In the genomic region with DNA sequence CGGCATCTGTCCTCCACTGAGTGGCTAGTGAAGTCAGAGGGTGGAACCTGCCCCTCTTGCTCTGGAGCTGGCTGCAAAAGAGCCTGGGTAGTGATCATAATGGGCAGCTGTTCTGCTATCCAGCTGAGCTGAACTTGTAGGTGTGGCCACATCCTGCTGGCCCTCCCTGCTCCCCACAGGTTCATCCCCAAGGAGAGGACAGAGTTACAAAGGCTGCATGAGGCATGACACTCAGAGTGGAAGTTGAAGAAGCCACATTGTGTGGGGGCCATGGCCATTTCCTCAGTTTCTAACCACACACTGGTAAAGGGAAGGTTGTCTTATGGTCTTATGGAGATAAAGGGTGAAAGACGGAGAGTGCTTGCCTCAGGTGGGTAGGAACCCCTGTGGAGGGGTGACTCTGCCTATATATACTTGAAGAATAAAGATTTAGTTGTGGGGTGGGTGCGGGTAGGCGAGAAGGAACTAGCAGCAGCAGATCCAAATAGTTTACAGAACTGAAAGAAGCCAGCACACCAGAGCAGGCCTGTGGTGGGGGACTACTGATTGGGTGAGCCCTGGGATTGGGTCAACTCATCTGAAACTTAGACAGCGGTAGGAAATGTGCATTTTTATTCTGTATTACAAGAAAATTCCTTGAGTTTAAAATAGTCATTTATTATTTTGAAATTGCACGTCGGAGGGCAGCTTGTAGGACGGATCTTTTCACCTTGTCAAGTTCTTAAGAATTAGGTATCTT, we compare ENCODE assay signal across 11 mouse cellular contexts. TPM values are rescaled to one million over a fixed set of nuclear protein-coding genes. Genes with fewer than 3 reads are reported as not detected.
DNase-seq lines count a peak whose midpoint lies in the region; ATAC-seq and TF ChIP-seq lines count a peak whose summit lies in the region.
"Had no signal": no experiment of that assay in that cellular context is flagged by ENCODE, and none has a peak within 500 bp of the region (broad histone marks: within the 10 kb centered on the region; RNA-seq: fewer than 3 reads in every experiment).

No protein-coding gene starts in this region.

- H3K36me3 ChIP-seq in kidney, embryonic 14.5 days (ENCODE audit: control insufficient read depth, insufficient read depth, low read length): peaks cover 11% of the 10 kb centered on the region
- H3K36me3 ChIP-seq in CH12.LX (replicated peaks in 1 of 2; ENCODE audit: control insufficient read depth in 1 of 2, insufficient read depth in 1 of 2, low read length in 1 of 2): peaks cover 10 to 35% of the 10 kb centered on the region in 2 experiments

- no peak overlapping the region for H3K27ac ChIP-seq in kidney, embryonic 14.5 days (ENCODE audit: low read depth, low read length)
- peak overlapping the region; percentile 88 for H3K27ac ChIP-seq in CH12.LX (ENCODE audit: insufficient read depth, low read depth)
- H3K27ac ChIP-seq: embryonic facial prominence, embryonic 12.5 days had no signal

- TF ChIP-seq CTCF in CH12.LX (conservative IDR thresholded peaks at IDR 0.05 in 1 of 2, IDR thresholded peaks at IDR 0.05 in 1 of 2; ENCODE audit: low read depth in 2 of 2, low read length in 2 of 2): no peak

- H3K4me2 ChIP-seq in kidney, embryonic 14.5 days (replicated peaks; ENCODE audit: low read depth, low read length): no peak overlapping the region
- H3K4me2 ChIP-seq in CH12.LX (ENCODE audit: insufficient read depth, low read depth, poor library complexity, severe bottlenecking): peak overlapping the region; percentile 78
- H3K4me2 ChIP-seq: embryonic facial prominence, embryonic 12.5 days had no signal

- no peak for TF ChIP-seq POLR2A in CH12.LX (IDR thresholded peaks at IDR 0.05; ENCODE audit: low read depth, low read length)

- in situ Hi-C loops in CH12.LX (cut with MboI; ENCODE audit: low pct_ligation_motif_present, low pct_unique_long_range_greater_than_20kb, low sequenced_read_pairs): no loop called here

- peak; percentile 55 for TF ChIP-seq EP300 in CH12.LX (IDR thresholded peaks at IDR 0.05; ENCODE audit: low read length)

- 0 out of 2 replicates have a peak, but pooled peaks cover 5% of the 10 kb centered on the region for H3K4me1 ChIP-seq in kidney, embryonic 14.5 days (ENCODE audit: control insufficient read depth, insufficient read depth, low read length)
- peaks cover 16 to 78% of the 10 kb centered on the region in 2 experiments for H3K4me1 ChIP-seq in CH12.LX (ENCODE audit: control insufficient read depth in 1 of 2, insufficient read depth in 2 of 2)

- 85% methylated on average over 8 of the region's 8 CpGs for WGBS in kidney, embryonic 14.5 days

- TF ChIP-seq RAD21 in CH12.LX (IDR thresholded peaks at IDR 0.05; ENCODE audit: low read depth, low read length): no peak

- ATAC-seq in kidney, embryonic 14.5 days (ENCODE audit: low FRiP score, low TSS enrichment): no peak
- ATAC-seq in hematopoietic stem cell, adult 5-6 weeks (replicated peaks in 1 of 2; ENCODE audit: insufficient read depth in 1 of 2, low FRiP score in 2 of 2, low TSS enrichment in 1 of 2, low read depth in 1 of 2, poor library complexity in 2 of 2, severe bottlenecking in 2 of 2): peak; percentile 54 to 61
- ATAC-seq in megakaryocyte-erythroid progenitor cell, adult 5-6 weeks (replicated peaks; ENCODE audit: low FRiP score, low TSS enrichment, poor library complexity, severe bottlenecking): 0 out of 2 replicates have a peak, but pooled peaks have one; percentile 32
- ATAC-seq: activated CD4-positive, CD25-positive, alpha-beta regulatory T cell, adult 4 months had no signal

- H3K79me2 ChIP-seq in CH12.LX (replicated peaks; ENCODE audit: control insufficient read depth, extremely low read depth, insufficient read depth, poor library complexity, severe bottlenecking): peaks cover 12% of the 10 kb centered on the region; the same call in 1 of the 2 replicates

- peak; percentile 4 to 16 for DNase-seq in kidney, postnatal 4 days
- DNase-seq in CH12.LX (ENCODE audit: extremely low read depth): peak; percentile 79
- no peak for DNase-seq in retina, postnatal 1 day
- no peak for DNase-seq in urinary bladder, adult 18-20 months (ENCODE audit: low spot score in 2 of 2)
- no peak for DNase-seq in cerebellum, adult 8-10 months

- H3K27me3 ChIP-seq in kidney, embryonic 14.5 days (ENCODE audit: control insufficient read depth, insufficient read depth, low read length): no peaks in the 10 kb centered on the region
- no peaks in the 10 kb centered on the region for H3K27me3 ChIP-seq in CH12.LX (replicated peaks)
- H3K27me3 ChIP-seq: embryonic facial prominence, embryonic 12.5 days had no signal

- H3K9ac ChIP-seq in kidney, embryonic 14.5 days (ENCODE audit: low read depth, low read length): no peak overlapping the region
- peak overlapping the region; percentile 61 for H3K9ac ChIP-seq in CH12.LX (ENCODE audit: insufficient read depth, low read depth)
- H3K9ac ChIP-seq: embryonic facial prominence, embryonic 12.5 days had no signal

- H3K4me3 ChIP-seq in kidney, embryonic 14.5 days (ENCODE audit: low read length): no peak overlapping the region
- peak overlapping the region in 1 of 3 experiments; percentile 30 for H3K4me3 ChIP-seq in CH12.LX (replicated peaks in 1 of 3; ENCODE audit: low read depth in 2 of 3, low read length in 2 of 3, poor library complexity in 1 of 3)
- H3K4me3 ChIP-seq: embryonic facial prominence, embryonic 12.5 days had no signal

- dilution Hi-C loops in CH12.LX (cut with MboI; ENCODE audit: extremely low pct_ligation_motif_present, extremely low pct_unique_long_range_greater_than_20kb, low sequenced_read_pairs): no loop called here

- no peaks in the 10 kb centered on the region for H3K9me3 ChIP-seq in kidney, embryonic 14.5 days (ENCODE audit: control insufficient read depth, low read length)
- H3K9me3 ChIP-seq in CH12.LX (replicated peaks; ENCODE audit: low read length): peaks cover 3% of the 10 kb centered on the region
- H3K9me3 ChIP-seq: embryonic facial prominence, embryonic 12.5 days had no signal

TF ChIP-seq in CH12.LX, 34 proteins besides CTCF, POLR2A, EP300 and RAD21 (continues in another document):
- TF ChIP-seq CHD2 (IDR thresholded peaks at IDR 0.05; ENCODE audit: low read length): no peak; the same call in 1 of the 2 replicates
- TF ChIP-seq USF1 (IDR thresholded peaks at IDR 0.05; ENCODE audit: low read depth, low read length): no peak
- TF ChIP-seq POLR2AphosphoS2 (IDR thresholded peaks at IDR 0.05; ENCODE audit: low read depth, low read length): no peak
- TF ChIP-seq ETS1 (conservative IDR thresholded peaks at IDR 0.05; ENCODE audit: low read depth, low read length): no peak; the same call in 1 of the 2 replicates
- no peak for TF ChIP-seq BHLHE40 (IDR thresholded peaks at IDR 0.05; ENCODE audit: low read depth, low read length)
- TF ChIP-seq SIN3A (IDR thresholded peaks at IDR 0.05; ENCODE audit: low read length): peak; percentile 33
- TF ChIP-seq UBTF (IDR thresholded peaks at IDR 0.05; ENCODE audit: low read depth, low read length): no peak
- TF ChIP-seq MYC (IDR thresholded peaks at IDR 0.05; ENCODE audit: low read depth, low read length): no peak; the same call in 1 of the 2 replicates
- TF ChIP-seq MXI1 (IDR thresholded peaks at IDR 0.05; ENCODE audit: low read depth, low read length): no peak; the same call in 1 of the 2 replicates
- no peak for TF ChIP-seq TCF12 (IDR thresholded peaks at IDR 0.05; ENCODE audit: low read depth, low read length)
- TF ChIP-seq KAT2A (IDR thresholded peaks at IDR 0.05; ENCODE audit: insufficient replicate concordance, low read length): no peak
- peak; percentile 33; the same call in 1 of the 2 replicates for TF ChIP-seq MEF2A (IDR thresholded peaks at IDR 0.05; ENCODE audit: borderline replicate concordance, low read depth, low read length)
- no peak for TF ChIP-seq MAZ (IDR thresholded peaks at IDR 0.05; ENCODE audit: low read depth, low read length)
- no peak for TF ChIP-seq USF2 (conservative IDR thresholded peaks at IDR 0.05; ENCODE audit: low read depth, low read length)
- TF ChIP-seq CHD1 (IDR thresholded peaks at IDR 0.05; ENCODE audit: low read depth, low read length): no peak; the same call in 1 of the 2 replicates

RNA-seq across cellular contexts. Expression of a gene that starts 16.2 kb away (rescaled TPM):
- 2.7 and 3.3 TPM in 2 replicates for polyA plus RNA-seq in kidney, embryonic 14.5 days (2014; fragmentation: Nextera tagmentation; extraction: Ambion mirVana)
- total RNA-seq in CH12.LX (2012; rRNA removed) (0.38 TPM in 1 of 2 replicates, not detected in the other), CH12.LX (2014; rRNA removed) (not detected in 2 replicates)
- 0.50 TPM in 1 of 2 replicates, not detected in the other for polyA plus RNA-seq in CH12.LX (2012; ENCODE audit: insufficient read length, low read depth)
- total RNA-seq in hematopoietic stem cell, adult 5-6 weeks (2017): 3.9 and 5.7 TPM in 2 replicates
- total RNA-seq in megakaryocyte-erythroid progenitor cell, adult 5-6 weeks (2014; fragmentation: Nextera tagmentation): 8.7 and 12.8 TPM in 2 replicates
- total RNA-seq in megakaryocyte-erythroid progenitor cell, adult 5-6 weeks (2017): not detected in 2 replicates
- polyA plus RNA-seq: testis, adult 2 months had no signal

RNA-seq across cellular contexts. Expression of a gene that starts 18.6 kb away (rescaled TPM):
- 36.4 and 61.6 TPM in 2 replicates for polyA plus RNA-seq in kidney, embryonic 14.5 days (2014; fragmentation: Nextera tagmentation; extraction: Ambion mirVana)
- total RNA-seq in CH12.LX (2012; rRNA removed): 27.1 and 27.6 TPM in 2 replicates
- 21.0 and 22.6 TPM in 2 replicates for total RNA-seq in CH12.LX (2014; rRNA removed)
- 59.8 and 69.5 TPM in 2 replicates for polyA plus RNA-seq in CH12.LX (2012; ENCODE audit: insufficient read length, low read depth)
- total RNA-seq in hematopoietic stem cell, adult 5-6 weeks (2017): 79.5 and 163 TPM in 2 replicates
- total RNA-seq in megakaryocyte-erythroid progenitor cell, adult 5-6 weeks (2014; fragmentation: Nextera tagmentation): 93.9 and 100 TPM in 2 replicates
- 54.0 and 87.6 TPM in 2 replicates for total RNA-seq in megakaryocyte-erythroid progenitor cell, adult 5-6 weeks (2017)

RNA-seq across cellular contexts. Expression of a gene that starts 19.7 kb away (rescaled TPM):
- 0.69 and 1.3 TPM in 2 replicates for polyA plus RNA-seq in kidney, embryonic 14.5 days (2014; fragmentation: Nextera tagmentation; extraction: Ambion mirVana)
- not detected in 2 replicates for total RNA-seq in CH12.LX (2012; rRNA removed)
- not detected in 2 replicates for total RNA-seq in CH12.LX (2014; rRNA removed)
- polyA plus RNA-seq in CH12.LX (2012; ENCODE audit: insufficient read length, low read depth): 0.11 and 0.44 TPM in 2 replicates
- total RNA-seq in hematopoietic stem cell, adult 5-6 weeks (2017): 0.81 TPM in 1 of 2 replicates, not detected in the other
- 1.9 and 3.7 TPM in 2 replicates for total RNA-seq in megakaryocyte-erythroid progenitor cell, adult 5-6 weeks (2014; fragmentation: Nextera tagmentation)
- 1.2 TPM in 1 of 2 replicates, not detected in the other for total RNA-seq in megakaryocyte-erythroid progenitor cell, adult 5-6 weeks (2017)
- polyA plus RNA-seq: activated CD4-positive, CD25-positive, alpha-beta regulatory T cell, adult 4 months had no signal

RNA-seq across cellular contexts. Expression of a gene that starts 59.4 kb away (rescaled TPM):
- polyA plus RNA-seq in kidney, embryonic 14.5 days (2014; fragmentation: Nextera tagmentation; extraction: Ambion mirVana): 31.5 and 44.6 TPM in 2 replicates
- total RNA-seq in CH12.LX (2012; rRNA removed) (not detected in 2 replicates), CH12.LX (2014; rRNA removed) (not detected in 2 replicates)
- not detected in 2 replicates for polyA plus RNA-seq in CH12.LX (2012; ENCODE audit: insufficient read length, low read depth)
- total RNA-seq in hematopoietic stem cell, adult 5-6 weeks (2017): 5.6 and 9.4 TPM in 2 replicates
- not detected in 2 replicates for total RNA-seq in megakaryocyte-erythroid progenitor cell, adult 5-6 weeks (2014; fragmentation: Nextera tagmentation)
- total RNA-seq in megakaryocyte-erythroid progenitor cell, adult 5-6 weeks (2017): 0.42 TPM in 1 of 2 replicates, not detected in the other
- polyA plus RNA-seq: activated CD4-positive, CD25-positive, alpha-beta regulatory T cell, adult 4 months had no signal

Comparison
In these comparisons a context has a peak if more than half of its experiments do, and no peak if none do; other contexts are left out.
1. DNase-seq: peak in kidney, postnatal 4 days (2 of 2) and CH12.LX (single experiment); none in retina, postnatal 1 day (single experiment), urinary bladder, adult 18-20 months (0 of 2) and cerebellum, adult 8-10 months (single experiment).